Mouse (Mus musculus): Measurements from ENCODE around the gene Etfa. TPM values are rescaled to one million over a fixed set of nuclear protein-coding genes. Genes with fewer than 3 reads are reported as not detected.
A peak's percentile ranks its signal among the peaks of the same experiment; 100 is the strongest.

Etfa gene
- polyA plus RNA-seq (2016; fragmentation: Nextera tagmentation; extraction: Ambion mirVana), result 171 and 174 TPM in 2 replicates

- under 1% methylated on average over 47 of the region's 47 CpGs for WGBS
- H3K27me3 ChIP-seq, result 0 out of 2 replicates have a peak, but pooled peaks cover 3% of the 10 kb centered on the region
- ATAC-seq (ENCODE audit: insufficient number of reproducible peaks, insufficient read depth, low FRiP score, low TSS enrichment), result peak; percentile 98
- peak within 1 kb of the TSS; percentile 88 for H3K27ac ChIP-seq
- H3K4me1 ChIP-seq, result peaks cover 4% of the 10 kb centered on the region
- H3K4me2 ChIP-seq (replicated peaks), result peak within 1 kb of the TSS; percentile 71
- H3K9ac ChIP-seq, result peak within 1 kb of the TSS; percentile 93
- H3K36me3 ChIP-seq, result no peaks in the 10 kb centered on the region
- H3K4me3 ChIP-seq, result peak within 1 kb of the TSS; percentile 96
- H3K9me3 ChIP-seq, result no peaks in the 10 kb centered on the region
Measured at GRCm38 (mm10) chr9:55512027-55512543, at the start of gene Etfa. Gene Etfa, minus strand, starts transcription at chr9:55512243.

DNA sequence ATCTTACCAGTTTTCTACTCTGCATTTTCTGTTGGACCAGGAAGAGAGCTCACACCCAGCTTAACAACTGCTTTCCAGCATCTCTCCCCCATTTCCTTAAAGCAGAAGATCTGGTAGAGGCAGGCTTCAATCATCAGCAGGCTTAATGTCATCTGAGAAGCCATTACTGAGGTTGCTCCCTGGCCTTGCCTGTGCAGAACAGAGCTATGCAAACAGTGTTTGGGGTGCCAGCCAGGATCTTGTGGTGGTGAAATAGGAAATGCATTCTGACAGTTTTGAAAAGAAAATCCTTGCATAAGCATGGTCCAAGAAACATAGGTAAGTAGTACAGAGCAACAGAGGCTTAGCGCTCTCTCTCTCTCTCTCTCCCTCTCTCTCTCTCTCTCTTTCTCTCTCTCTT, 48.9 kb upstream of the Etfa start:
- H3K36me3 ChIP-seq, result no peaks in the 10 kb centered on the region
- no peak overlapping the region for H3K4me2 ChIP-seq (replicated peaks)
- H3K4me1 ChIP-seq, result peaks cover 11% of the 10 kb centered on the region; the same call in 1 of the 2 replicates
- H3K9ac ChIP-seq, result no peak overlapping the region
- H3K27me3 ChIP-seq, result no peaks in the 10 kb centered on the region
- ATAC-seq (ENCODE audit: insufficient number of reproducible peaks, insufficient read depth, low FRiP score, low TSS enrichment), result no peak
- no peak overlapping the region for H3K4me3 ChIP-seq
- H3K27ac ChIP-seq, result no peak overlapping the region
- 77% methylated on average over 1 of the region's 1 CpGs for WGBS
- H3K9me3 ChIP-seq, result no peaks in the 10 kb centered on the region

DNA sequence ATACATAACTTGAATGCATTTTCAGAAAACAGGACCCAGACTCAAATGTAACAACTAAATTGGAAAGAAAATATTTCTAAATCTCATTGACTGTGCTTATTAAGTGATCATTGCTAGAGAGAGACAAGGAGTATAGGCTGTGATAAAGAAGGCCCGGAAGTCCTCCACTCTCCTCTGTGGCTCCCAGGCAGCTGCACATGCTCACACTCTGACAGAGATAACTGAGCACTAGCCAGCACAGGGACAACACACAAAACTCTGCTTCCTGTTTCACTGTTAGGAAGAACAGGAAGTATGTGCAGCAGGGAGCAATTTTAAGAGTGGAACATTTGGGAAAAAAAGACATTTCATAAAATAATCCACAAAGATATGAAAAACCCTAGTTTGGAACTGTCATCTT, 42.9 kb upstream of the Etfa start:
- Histone ChIP-seq H3K9me3 (no peaks in the 10 kb centered on the region), H3K27me3 (peaks cover 2% of the 10 kb centered on the region; the same call in 1 of the 2 replicates), H3K9ac (no peak overlapping the region), H3K4me2 (replicated peaks) (no peak overlapping the region), H3K4me3 (no peak overlapping the region), H3K27ac (no peak overlapping the region), H3K36me3 (no peaks in the 10 kb centered on the region), H3K4me1 (0 out of 2 replicates have a peak, but pooled peaks cover 5% of the 10 kb centered on the region)
- ATAC-seq (ENCODE audit: insufficient number of reproducible peaks, insufficient read depth, low FRiP score, low TSS enrichment), result no peak
- WGBS, result 63% methylated on average over 1 of the region's 1 CpGs

- Histone ChIP-seq H3K4me2 (replicated peaks) (peak overlapping the region; percentile 12; the same call in 1 of the 2 replicates), H3K36me3 (no peaks in the 10 kb centered on the region), H3K27ac (no peak overlapping the region), H3K27me3 (peaks cover 50% of the 10 kb centered on the region), H3K4me1 (peaks cover 8% of the 10 kb centered on the region; the same call in 1 of the 2 replicates), H3K4me3 (no peak overlapping the region; the same call in 1 of the 2 replicates), H3K9me3 (no peaks in the 10 kb centered on the region), H3K9ac (no peak overlapping the region)
- ATAC-seq (ENCODE audit: insufficient number of reproducible peaks, insufficient read depth, low FRiP score, low TSS enrichment), result no peak
- WGBS, result 5% methylated on average over 16 of the region's 16 CpGs
Measured at GRCm38 (mm10) chr9:55549302-55549890, 37.4 kb upstream of the Etfa start.

DNA sequence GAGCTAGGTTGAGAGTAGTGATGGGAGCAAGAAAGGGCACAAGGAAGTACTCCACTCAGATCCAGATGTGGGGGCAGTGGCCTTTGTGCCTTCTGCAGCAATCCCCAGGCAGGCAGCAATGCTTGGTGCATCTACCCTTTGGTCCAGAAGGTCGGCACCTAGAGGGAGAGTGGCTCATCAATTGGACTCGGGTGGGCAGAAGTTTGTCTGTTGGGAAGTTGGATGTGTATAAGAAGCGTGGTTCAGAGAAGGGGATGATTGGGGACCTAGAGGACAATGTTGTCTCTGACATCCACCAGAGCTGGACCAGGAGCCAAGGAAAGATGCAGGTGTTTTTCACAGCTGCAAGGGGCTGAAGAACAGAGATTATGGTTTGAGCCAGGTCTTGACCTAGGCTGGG, 36.8 kb upstream of the Etfa start:
- H3K27me3 ChIP-seq, result peaks cover 54% of the 10 kb centered on the region

DNA sequence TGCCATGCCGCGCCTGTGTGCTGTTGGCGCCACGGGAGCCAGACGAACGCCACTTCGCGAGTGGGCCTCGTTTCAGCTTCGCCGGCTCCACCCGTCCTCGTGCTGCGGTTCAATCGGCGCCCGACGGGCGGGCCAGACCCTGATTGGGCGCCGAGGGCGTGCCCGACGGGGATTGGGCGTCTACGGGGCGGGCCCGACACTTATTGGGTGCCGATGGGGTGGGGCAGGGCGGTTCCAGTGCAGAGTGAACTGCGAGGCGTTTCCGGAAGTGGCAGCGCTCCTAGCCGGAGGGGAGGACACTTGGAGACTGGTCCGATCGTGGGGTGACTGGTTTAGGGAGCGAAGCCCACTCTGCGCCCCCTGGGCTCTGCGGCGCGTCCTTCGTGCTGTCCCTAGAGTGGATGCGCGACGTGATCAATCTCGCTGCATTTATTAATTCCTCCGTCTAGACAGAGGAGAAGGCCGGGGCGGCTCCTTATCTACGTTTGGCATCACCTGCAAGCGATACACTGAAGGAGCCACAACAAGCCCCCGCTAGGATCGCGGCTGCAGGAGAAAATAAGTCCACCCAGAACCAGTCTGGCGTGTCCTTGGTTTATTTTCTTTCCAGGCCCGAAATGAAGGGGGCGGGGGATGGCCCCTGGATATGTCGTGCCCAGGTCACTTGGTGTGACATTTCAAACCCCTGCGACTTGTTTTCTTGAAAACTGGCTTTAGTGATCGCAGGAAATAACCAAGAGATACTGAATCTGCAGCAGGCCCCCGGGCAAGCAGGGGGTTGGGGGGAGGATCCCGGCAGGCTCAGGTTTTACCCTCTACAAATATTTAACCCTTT, 34.4 kb upstream of the Etfa start:
- Histone ChIP-seq H3K4me1 (peaks cover 18% of the 10 kb centered on the region; the same call in 1 of the 2 replicates), H3K27me3 (peaks cover 70% of the 10 kb centered on the region), H3K9ac (no peak overlapping the region), H3K27ac (peak overlapping the region; percentile 30; the same call in 1 of the 2 replicates), H3K4me2 (replicated peaks) (peak overlapping the region; percentile 47), H3K9me3 (no peaks in the 10 kb centered on the region), H3K4me3 (peak overlapping the region; percentile 30), H3K36me3 (no peaks in the 10 kb centered on the region)
- ATAC-seq (ENCODE audit: insufficient number of reproducible peaks, insufficient read depth, low FRiP score, low TSS enrichment), result peak; percentile 20; the same call in 1 of the 2 replicates
- 2% methylated on average over 63 of the region's 63 CpGs for WGBS

More for the DNA sequence above, 36.8 kb upstream of the Etfa start:
- peaks cover 8% of the 10 kb centered on the region; the same call in 1 of the 2 replicates for H3K4me1 ChIP-seq
- no peak overlapping the region for H3K4me2 ChIP-seq (replicated peaks)
- no peaks in the 10 kb centered on the region for H3K9me3 ChIP-seq
- 11% methylated on average over 3 of the region's 3 CpGs for WGBS
- no peak overlapping the region for H3K4me3 ChIP-seq
- H3K27ac ChIP-seq, result no peak overlapping the region
- ATAC-seq (ENCODE audit: insufficient number of reproducible peaks, insufficient read depth, low FRiP score, low TSS enrichment), result no peak
- H3K36me3 ChIP-seq, result no peaks in the 10 kb centered on the region
- no peak overlapping the region for H3K9ac ChIP-seq

GRCm38 (mm10) chr9:55545556-55546175, 33.6 kb upstream of the Etfa start:
- Histone ChIP-seq H3K9ac (0 out of 2 replicates have a peak overlapping the region, but pooled peaks have one; percentile 42), H3K36me3 (no peaks in the 10 kb centered on the region), H3K9me3 (no peaks in the 10 kb centered on the region), H3K4me3 (peak overlapping the region; percentile 42), H3K27me3 (peaks cover 74% of the 10 kb centered on the region), H3K27ac (peak overlapping the region; percentile 36; the same call in 1 of the 2 replicates), H3K4me2 (replicated peaks) (peak overlapping the region; percentile 47), H3K4me1 (peaks cover 18% of the 10 kb centered on the region; the same call in 1 of the 2 replicates)
- ATAC-seq (ENCODE audit: insufficient number of reproducible peaks, insufficient read depth, low FRiP score, low TSS enrichment), result no peak
- WGBS, result 6% methylated on average over 41 of the region's 41 CpGs

DNA sequence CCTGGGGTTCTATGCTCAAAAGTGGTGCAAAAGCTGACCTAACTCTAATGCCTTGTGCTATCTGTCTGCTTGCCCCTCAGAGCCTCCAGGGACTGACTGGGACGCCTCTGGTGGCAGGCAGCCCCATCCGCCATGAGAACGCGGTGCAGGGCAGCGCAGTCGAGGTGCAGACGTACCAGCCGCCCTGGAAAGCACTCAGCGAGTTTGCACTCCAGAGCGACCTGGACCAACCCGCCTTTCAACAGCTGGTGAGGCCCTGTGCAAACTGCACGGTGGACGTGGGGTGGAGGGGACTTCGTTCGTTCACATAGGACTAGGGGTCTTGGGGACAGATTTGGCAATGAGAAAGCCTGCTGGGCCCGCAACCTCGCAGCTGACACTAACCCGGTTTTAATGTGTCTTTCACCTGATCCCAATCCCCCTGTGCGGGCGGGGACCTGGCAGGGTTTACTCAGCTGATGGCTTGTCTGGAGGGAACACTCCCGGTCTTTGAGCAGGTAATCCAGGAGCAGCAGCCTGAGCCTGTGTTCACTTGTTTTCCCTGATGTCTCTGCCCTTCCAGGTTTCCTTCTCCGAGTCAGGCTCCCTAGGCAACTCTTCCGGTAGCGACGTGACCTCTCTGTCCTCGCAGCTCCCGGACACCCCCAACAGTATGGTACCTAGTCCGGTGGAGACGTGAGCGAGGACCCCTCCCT, 33.0 kb upstream of the Etfa start:
- Histone ChIP-seq H3K9me3 (no peaks in the 10 kb centered on the region), H3K4me2 (replicated peaks) (peak overlapping the region; percentile 47), H3K27me3 (peaks cover 73% of the 10 kb centered on the region), H3K27ac (0 out of 2 replicates have a peak overlapping the region, but pooled peaks have one; percentile 36), H3K4me3 (peak overlapping the region; percentile 42), H3K4me1 (peaks cover 18% of the 10 kb centered on the region; the same call in 1 of the 2 replicates), H3K36me3 (no peaks in the 10 kb centered on the region), H3K9ac (peak overlapping the region; percentile 42; the same call in 1 of the 2 replicates)
- ATAC-seq (ENCODE audit: insufficient number of reproducible peaks, insufficient read depth, low FRiP score, low TSS enrichment), result no peak
- 2% methylated on average over 30 of the region's 30 CpGs for WGBS

DNA sequence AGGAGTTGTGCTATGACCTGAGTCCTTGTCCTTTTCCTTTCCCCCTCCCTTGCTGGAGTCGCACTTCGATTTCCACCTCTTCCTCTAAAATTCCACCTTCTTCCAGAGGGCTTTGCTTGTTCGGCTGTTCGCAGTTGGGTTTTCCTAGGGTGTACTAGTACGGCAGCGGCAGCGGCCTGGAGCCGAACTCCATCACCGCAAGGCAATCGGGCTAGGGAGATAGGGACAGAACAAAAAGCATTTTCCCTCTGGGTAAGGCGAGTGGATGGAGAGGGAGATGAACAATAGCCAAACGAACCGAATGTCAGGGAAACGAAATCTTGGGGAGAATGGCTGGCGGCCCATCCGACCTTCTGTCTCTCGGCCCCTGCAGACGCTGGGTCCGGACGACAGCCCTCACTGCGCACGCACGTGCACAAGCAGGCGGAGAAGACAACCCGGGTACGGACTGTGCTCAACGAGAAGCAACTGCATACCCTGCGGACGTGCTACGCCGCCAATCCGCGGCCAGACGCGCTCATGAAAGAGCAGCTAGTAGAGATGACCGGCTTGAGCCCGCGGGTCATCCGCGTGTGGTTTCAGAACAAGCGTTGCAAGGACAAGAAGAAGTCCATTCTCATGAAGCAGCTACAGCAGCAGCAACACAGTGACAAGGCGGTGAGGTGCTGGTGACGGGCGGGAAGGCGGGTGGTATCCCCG, 31.8 kb upstream of the Etfa start:
- peak overlapping the region; percentile 20; the same call in 1 of the 2 replicates for H3K9ac ChIP-seq
- WGBS, result under 1% methylated on average over 46 of the region's 46 CpGs
- no peaks in the 10 kb centered on the region for H3K9me3 ChIP-seq
- ATAC-seq (ENCODE audit: insufficient number of reproducible peaks, insufficient read depth, low FRiP score, low TSS enrichment), result no peak
- peak overlapping the region; percentile 42 for H3K4me3 ChIP-seq
- H3K4me2 ChIP-seq (replicated peaks), result peak overlapping the region; percentile 47
- peaks cover 24% of the 10 kb centered on the region; the same call in 1 of the 2 replicates for H3K4me1 ChIP-seq
- no peaks in the 10 kb centered on the region for H3K36me3 ChIP-seq
- H3K27me3 ChIP-seq, result peaks cover 75% of the 10 kb centered on the region
- H3K27ac ChIP-seq, result no peak overlapping the region

- H3K4me3 ChIP-seq, result peak overlapping the region; percentile 42
- no peak overlapping the region for H3K27ac ChIP-seq
- H3K9ac ChIP-seq, result peak overlapping the region; percentile 20; the same call in 1 of the 2 replicates
Measured at GRCm38 (mm10) chr9:55543336-55543702, 31.3 kb upstream of the Etfa start.

More at GRCm38 (mm10) chr9:55543336-55543702, 31.3 kb upstream of the Etfa start:
- Histone ChIP-seq H3K4me1 (peaks cover 24% of the 10 kb centered on the region; the same call in 1 of the 2 replicates), H3K9me3 (no peaks in the 10 kb centered on the region), H3K27me3 (peaks cover 75% of the 10 kb centered on the region), H3K36me3 (no peaks in the 10 kb centered on the region), H3K4me2 (replicated peaks) (peak overlapping the region; percentile 47)
- 3% methylated on average over 8 of the region's 8 CpGs for WGBS
- ATAC-seq (ENCODE audit: insufficient number of reproducible peaks, insufficient read depth, low FRiP score, low TSS enrichment), result no peak
